Mouse (Mus musculus) telencephalon, adult 2 months (tissue): Measurements from ENCODE around the gene Sept10.
"Not testable (repeated sequence)": the region's sequence is repeated elsewhere in the genome, so short reads cannot be mapped to it uniquely, and the experiment has no call there.

Experiments
- DNase-seq: peaks from one replicate; pipeline ENCODE4 v3.0.0-alpha.2; 2011; ENCODE audit warnings: low read depth, low spot score

Sept10 gene

DNA sequence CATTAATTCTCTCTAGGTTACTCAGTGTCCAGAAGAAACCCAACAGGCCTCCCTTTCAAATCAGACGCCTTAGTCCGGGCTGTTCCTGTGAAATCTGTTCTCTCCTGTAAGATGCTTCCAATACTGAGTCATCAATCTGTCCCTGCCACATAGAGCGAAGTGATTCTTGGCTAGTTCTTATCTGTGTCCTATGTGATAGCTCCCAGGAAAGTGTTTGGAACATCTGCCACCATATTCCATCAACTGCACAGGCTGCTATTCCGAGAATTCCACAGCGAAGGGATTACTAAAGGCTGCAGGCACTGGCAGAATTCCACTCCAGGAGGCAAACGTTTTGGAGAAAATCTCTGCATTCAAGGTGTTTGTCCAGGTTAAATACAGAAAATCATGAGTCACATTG, 94.0 kb downstream of the Sept10 start:
- DNase-seq, result peak; percentile 85

DNA sequence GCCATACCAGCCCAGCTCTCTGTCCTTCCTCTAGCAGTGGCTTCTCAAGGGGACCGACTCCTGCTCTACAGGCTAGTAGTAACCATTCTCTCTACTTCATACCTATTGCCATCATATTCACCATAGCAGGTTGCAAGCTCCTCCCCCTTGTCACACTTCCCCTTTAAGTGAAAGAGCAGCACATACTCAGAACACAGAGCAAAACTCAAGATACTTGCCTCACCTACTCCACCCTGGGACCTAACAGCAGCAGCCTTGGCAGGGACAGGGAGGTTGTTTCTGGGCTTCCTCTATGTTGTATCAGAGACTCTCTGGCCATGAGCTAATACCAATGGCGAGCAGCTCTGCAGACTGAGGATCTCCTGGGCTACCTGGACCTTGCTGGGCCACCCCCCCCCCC, 96.2 kb downstream of the Sept10 start:
- no peak for DNase-seq

DNA sequence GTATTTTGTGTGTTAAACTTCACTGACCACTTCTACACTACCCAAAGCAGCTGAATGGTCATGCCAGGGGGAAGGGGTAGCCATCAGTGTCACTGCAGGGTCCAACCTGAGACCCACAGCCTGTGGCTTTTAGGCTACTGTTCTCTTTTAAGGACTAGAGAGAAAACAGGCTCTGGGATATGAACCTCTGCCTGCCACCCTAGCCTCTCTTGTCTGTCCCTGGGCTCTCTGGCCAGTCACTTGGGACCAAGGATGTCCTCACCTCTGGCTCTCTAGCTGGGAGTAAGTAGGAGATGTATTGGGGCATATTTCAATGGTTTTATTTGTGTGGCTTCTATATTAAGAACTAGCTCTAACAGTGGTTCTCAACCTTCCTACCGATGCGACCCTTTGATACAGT, 101.8 kb downstream of the Sept10 start:
- no peak for DNase-seq

DNA sequence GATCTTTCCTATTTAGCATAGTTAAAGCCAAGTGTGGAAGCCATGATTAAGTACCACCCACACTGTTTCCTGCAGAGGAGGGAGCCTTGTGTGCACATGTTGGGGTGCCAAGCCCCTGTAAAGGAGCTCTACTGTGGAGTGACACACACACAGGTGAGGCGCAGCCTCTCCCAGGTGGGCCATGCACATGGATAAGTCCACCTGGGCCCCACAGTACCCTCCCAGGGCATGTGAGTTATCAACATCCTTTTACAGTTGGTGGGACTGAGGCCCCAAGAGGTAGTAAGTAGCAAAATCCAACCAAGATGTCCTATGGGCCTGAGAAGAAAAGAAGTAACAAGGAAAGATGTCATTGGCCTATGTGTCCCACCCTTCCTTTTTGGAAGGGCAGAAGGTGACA, 102.6 kb downstream of the Sept10 start:
- no peak for DNase-seq

DNA sequence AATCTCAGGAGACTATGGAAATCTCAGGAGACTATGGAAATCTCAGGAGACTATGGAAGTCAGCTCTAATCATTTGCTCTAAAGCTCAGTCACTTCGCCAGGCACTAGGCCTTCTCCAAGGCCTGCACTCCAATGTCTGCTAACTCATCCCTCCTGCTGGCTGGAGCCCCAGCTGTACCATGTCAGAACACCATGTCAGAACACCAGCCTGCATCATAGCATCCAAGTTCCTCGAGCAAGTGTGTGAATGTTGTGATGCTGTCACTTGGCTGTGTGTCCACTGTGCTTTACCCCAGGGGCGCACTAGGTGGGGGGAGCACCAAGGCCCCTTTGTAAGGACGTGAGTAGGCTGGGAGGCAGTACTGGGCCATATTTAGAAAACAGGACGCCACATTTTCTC, 104.1 kb downstream of the Sept10 start:
- DNase-seq, result no peak

DNA sequence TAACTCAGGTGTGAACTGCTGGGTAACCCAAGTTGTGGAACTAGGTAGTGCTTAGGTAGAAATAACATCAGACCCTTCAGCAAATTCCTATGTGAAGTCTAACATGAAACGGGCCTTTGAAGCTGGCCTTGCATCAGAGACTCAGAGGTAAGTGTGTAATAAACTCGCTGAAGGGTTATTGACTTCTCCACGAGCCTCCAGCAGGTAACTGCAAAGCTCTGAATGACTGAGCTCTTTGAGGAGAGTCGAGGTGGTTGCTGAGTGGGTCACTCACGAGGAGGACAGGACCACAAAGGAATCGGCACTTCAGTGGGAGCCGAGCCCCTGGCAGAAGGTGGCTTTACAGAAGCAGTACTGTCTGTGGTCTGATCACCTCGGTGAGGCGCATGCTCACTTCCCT, 105.3 kb downstream of the Sept10 start:
- DNase-seq, result no peak

DNA sequence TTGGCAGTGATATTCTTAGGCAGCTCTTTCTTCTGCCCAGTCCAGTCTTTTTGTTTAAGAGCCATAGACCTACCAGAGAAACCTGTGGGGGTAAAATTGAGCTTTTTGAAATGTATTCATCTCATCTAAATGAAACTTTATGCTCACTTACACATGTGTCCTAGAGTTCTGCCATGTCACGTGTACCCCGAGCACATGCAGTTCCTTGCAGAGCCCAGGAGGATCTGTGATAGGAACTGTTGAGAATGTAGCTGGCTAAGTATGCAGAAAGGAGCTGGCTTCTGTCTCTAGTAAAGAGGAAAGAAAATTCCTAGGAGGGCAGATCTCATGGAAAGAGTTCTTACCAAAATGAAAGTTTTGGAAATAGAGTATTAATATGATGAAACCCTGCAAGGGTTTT, 106.0 kb downstream of the Sept10 start:
- no peak for DNase-seq

DNA sequence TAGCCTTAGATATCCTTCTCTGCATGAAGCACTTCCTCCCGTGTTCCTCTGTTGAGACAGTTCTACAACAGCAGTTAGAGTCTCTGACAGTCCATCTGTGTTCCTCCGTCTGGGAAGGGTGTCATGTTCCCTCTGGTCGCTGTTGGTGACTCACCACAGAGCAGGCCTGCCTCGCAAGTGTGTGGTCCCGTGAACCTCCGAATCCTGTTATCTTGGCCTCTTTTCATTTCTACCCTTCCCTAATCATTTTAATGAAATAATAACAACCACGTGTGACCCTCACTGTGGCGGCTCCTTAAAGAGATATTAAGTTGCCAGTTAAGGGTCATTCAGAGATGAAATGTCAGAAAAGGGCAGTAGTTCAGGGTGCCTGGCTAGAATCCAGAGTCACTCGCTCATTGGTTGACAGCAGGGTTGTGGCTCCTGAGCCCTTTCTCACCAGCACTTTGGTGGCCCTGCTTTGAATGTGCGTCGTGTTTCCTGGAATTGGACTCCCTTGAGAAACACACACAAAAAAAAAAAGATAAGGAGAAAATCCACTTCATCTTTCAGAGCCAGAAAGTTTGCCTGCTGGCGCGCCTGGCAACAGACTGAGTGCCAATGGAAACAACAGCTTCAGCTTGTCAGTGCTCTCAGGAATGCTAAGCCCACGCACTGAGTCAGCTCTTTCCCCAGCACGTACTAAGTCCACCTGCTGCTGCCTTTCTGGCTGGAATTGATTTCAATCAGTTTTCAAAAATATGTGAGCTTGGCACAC, 106.9 kb downstream of the Sept10 start:
- DNase-seq, result peak; percentile 95

DNA sequence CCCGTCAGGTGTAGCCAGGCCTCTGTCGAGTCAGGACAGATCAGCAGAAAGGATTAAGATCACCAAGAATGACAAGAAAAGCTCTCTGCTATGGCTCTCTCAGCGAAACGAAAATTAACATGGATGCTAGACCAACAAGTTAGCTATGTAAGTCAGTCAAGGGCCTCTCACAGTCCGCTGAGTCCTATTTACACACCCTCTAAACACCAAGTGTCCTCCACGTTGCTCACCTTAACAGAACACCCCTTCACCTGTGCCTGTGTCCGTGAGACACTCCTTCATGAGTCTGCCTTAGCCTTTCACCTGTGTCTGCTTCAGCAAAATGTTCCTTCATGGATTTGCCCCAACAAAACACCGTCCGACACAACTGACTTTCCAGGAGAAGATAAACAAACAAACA, 108.3 kb downstream of the Sept10 start:
- DNase-seq, result no peak

DNA sequence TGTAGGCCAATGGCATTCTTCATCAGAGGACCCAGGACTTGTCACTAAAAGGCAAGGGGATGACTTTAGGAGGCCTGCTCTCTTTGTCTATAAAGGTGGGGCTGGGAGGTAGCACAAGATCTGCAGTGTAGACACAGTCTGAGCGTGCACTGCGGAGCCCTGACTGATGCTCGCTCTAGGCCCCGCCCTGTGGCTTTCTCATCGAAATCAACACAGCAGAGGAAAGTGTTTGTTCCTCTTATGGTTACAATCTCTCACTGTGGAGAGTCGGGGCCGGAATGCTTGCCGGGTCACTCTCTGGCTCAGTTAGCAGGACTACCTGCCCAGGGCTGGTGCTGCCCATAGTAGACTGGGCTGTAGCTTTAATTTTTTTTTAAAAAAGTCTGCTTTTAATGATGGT, 108.9 kb downstream of the Sept10 start:
- DNase-seq, result no peak

DNA sequence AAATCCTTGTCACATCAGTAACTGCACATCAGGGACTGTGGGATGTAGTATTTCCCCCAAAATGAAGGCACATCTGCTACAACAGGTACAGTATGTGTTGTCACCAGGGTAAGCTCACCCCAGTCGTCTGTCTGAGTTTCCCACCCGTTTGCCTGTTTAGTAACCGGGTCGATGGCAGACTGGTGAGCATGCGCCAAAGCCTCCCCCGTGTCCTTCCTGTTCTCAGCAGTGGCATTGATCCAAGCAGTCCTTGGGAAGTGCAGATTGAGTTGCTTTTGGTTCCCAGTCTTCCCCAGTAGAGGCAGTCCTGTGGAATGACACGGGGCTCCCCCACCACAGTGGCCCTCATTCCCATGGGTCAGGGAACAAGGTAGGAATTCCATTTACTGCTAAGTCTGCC, 111.3 kb downstream of the Sept10 start:
- no peak for DNase-seq

DNA sequence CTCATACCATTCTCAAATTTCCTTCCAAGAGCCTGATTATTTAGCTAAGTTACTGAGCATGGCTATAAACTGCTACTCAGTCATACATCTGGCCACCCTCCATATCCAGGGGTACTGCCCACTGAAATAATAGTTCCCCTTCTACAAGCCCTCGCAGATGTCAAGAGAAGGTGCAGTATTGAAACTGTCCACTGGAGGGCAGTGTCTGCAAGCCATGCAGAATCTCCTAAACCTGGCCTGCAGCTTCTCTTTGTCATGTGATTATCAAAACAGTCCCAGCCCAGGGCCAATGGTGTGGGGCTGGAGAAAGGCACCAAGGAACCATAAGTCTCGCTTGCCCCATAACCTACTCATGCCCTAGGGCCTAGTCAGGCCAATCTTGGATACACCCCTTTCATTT, 112.6 kb downstream of the Sept10 start:
- no peak for DNase-seq

DNA sequence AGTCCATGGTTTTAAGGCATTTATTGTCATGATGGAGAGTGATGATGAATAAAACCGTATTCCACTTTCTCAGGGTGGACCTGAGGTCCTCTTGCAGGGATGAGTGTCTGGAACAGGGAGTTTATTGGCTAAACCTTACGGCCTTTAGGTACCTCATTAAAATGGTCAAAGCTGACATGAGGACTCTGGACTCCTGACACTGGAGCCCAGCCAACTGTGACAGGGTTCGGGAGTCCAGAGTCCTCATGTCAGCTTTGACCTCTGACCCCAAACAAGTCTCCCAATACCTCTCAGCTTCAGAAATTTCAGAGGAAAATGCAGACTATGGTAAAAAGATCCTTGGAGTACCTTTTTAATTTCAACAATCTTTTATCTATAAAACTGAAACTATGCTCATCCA, 115.0 kb downstream of the Sept10 start:
- no peak for DNase-seq

DNA sequence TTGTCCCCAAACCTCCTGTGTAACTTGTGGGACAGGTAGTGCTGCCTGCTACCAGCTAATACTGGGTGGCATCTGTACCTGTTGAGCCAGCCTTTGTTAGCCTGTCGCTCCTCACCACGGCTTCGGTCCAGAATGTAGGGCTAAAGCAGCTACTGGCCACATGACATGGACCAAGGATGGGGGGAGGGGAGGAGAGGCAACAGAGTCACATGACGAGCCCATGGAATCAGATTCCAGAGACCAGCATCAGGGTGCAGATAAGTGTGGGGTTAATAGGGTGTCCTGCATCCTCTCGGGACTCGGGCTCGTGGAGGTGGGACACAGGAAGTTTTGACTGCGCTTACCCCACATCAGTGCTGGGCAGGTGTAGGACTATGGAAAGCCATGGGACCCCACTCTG, 115.8 kb downstream of the Sept10 start:
- DNase-seq, result no peak

DNA sequence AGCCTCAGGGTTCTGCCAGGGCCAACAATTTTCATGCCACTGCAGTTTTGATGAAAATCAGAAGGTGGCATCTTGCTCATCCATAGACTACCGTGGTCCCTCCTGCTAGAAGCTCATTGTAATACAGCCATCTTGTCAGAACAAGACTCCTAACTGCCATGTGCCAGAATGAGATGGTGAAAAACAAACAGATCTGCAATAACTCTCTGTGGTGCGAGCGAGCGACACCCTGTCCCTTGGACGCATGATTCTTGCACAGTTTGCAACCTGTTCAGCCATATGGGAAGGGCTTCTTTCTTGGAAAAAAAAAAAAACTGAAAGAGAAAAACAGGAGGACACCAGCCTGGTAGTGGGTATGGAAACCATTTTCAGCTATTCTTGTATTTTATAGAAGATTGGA, 117.0 kb downstream of the Sept10 start:
- no peak for DNase-seq

DNA sequence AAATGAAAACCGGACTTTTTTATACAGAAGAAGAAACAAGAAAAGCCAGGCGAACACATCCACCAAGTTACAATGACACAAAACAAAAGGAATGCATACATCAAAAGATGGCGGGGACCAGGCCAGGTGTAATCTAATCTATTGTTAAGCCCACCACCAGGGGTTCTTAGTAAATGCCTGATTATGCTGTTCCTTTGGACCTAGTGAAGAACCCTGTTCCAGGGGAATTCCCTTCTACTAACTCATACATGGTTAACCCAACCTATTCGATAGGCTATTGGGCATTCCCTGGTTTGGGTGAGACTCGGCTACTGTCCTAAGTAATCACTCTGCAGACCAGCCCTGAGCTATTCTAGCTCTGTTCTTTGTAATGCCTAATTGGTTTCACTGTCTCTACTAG, 118.6 kb downstream of the Sept10 start:
- not testable (repeated sequence) for DNase-seq

DNA sequence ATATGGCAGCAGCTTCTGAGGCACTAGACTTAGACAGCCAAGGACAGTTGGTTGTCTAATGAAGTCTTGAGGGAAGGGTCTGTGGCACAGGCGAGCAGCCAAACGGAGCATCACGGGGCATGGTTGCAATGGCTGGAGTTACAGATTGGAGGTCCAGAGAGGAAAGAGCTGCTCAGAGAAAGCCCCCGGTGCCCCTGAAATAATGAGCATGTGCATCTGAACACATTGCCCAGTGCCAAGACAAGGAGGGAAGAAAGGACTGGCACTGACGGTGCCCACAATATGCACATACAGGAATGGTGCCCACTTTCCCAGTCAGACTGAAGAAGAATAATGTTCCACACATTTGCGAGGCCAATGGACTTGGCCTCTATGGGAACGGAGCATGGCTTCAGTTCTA, 129.7 kb downstream of the Sept10 start:
- DNase-seq, result no peak
